Mouse (Mus musculus): Measurements from ENCODE around the gene Ctrc. TPM values are rescaled to one million over a fixed set of nuclear protein-coding genes. Genes with fewer than 3 reads are reported as not detected.

Ctrc gene
- polyA plus RNA-seq, 1 experiment from 2014 or later: 0.45 TPM

DNA sequence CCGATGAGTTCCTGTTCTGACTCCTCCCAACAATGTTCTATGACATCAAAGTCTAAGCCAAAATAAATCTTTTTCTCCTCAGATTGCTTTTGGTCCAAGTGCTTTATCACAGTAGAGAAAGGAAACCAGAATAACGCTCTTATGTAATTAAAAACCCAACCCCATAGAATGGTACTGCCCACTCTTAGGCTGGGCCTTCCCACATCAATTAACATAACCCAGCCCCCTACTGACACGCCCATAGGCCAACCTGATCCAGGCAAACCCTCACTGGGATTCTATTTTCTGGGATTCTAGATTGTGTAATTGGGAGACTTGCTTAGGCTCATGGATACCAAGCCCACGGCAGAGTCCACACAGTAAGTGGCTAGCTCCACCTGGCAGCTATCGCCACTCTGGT is 18.8 kb upstream of the Ctrc start:
- Histone ChIP-seq H3K9ac (no peak overlapping the region), H3K36me3 (peaks cover 12% of the 10 kb centered on the region; the same call in 1 of the 2 replicates), H3K4me2 (replicated peaks) (no peak overlapping the region), H3K27me3 (replicated peaks) (no peaks in the 10 kb centered on the region), H3K27ac (no peak overlapping the region), H3K9me3 (no peaks in the 10 kb centered on the region), H3K4me1 (replicated peaks) (peaks cover 55% of the 10 kb centered on the region), H3K4me3 (replicated peaks) (no peak overlapping the region)
- WGBS: 88% methylated on average over 5 of the region's 5 CpGs
- no peak for ATAC-seq

DNA sequence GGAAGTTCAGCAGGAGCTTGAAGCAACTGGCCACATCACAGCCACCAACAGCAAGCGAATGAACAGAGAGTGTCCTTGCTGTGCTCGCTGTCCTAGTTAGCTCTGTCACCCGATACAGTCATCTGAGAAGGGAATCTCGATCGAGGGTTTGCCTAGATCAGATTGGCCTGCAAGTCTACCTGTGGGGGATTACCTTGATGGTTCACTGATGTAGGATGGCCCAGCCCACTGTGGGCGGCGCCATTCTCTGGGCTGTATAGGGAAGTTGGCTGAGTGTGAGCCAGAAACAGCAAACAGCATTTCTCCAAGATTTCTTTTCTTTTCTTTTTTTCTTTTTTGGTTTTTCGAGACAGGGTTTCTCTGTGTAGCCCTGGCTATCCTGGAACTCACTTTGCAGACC is 18.3 kb upstream of the Ctrc start:
- Histone ChIP-seq H3K27ac (no peak overlapping the region), H3K9ac (no peak overlapping the region), H3K9me3 (no peaks in the 10 kb centered on the region), H3K4me1 (replicated peaks) (peaks cover 50% of the 10 kb centered on the region), H3K4me3 (replicated peaks) (no peak overlapping the region), H3K4me2 (replicated peaks) (no peak overlapping the region), H3K27me3 (replicated peaks) (no peaks in the 10 kb centered on the region), H3K36me3 (peaks cover 12% of the 10 kb centered on the region; the same call in 1 of the 2 replicates)
- WGBS: 96% methylated on average over 8 of the region's 8 CpGs
- no peak for ATAC-seq

DNA sequence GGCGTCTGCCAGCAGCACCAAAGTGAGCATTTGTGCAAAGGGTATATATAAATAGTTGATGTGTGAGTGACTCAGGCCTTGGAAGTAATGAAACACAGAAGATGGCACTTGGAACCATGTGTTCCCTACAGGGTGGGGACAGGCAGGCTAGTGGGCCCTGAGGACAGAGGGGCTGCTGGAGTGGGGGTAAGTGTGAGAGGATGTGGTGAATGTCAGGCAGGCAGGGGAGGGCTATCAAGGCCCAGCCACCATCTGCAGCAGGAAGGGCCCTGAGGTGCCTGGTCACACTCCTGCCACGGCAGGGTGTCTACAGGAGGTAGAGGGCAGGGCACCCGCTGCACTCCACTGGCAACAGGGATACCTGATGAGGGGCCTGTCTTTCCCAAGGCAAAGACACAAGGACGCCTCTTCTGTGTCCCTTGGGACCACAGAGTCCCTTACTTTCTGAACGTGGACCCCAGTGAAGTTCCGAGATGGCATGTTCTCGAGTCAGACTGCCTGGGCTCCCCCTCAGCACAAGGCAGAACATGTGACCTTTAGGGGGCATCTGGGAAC is 17.6 kb upstream of the Ctrc start:
- no peak overlapping the region for H3K9ac ChIP-seq
- no peak overlapping the region for H3K4me2 ChIP-seq (replicated peaks)
- no peak overlapping the region for H3K4me3 ChIP-seq (replicated peaks)
- no peak for ATAC-seq
- H3K27ac ChIP-seq: peak overlapping the region; percentile 20
- H3K4me1 ChIP-seq (replicated peaks): peaks cover 46% of the 10 kb centered on the region
- H3K36me3 ChIP-seq: peaks cover 13% of the 10 kb centered on the region; the same call in 1 of the 2 replicates
- WGBS: 76% methylated on average over 7 of the region's 7 CpGs
- no peaks in the 10 kb centered on the region for H3K9me3 ChIP-seq
- H3K27me3 ChIP-seq (replicated peaks): no peaks in the 10 kb centered on the region

DNA sequence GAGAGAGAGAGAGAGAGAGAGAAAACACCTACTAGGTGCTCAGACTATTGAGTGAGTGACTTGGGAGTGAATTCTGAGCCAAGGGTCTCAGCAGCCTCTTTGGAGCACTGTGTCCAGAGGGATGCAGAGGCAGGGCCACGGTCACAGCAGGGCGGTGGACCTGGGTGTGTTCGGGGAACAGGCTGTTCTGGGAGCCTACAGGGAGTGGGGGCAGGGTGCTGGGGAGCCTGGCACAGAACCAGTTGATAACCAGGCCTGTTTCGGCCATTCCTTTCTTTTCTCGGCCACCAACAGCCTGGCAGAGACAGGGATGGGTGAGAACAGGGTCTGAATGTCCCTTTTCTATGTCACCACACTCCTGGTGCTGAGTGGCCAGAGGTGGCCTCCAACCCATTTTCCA is 16.7 kb upstream of the Ctrc start:
- whole genome bisulfite sequencing: 86% methylated on average over 5 of the region's 5 CpGs
- Histone ChIP-seq H3K4me2 (replicated peaks) (no peak overlapping the region), H3K9me3 (no peaks in the 10 kb centered on the region), H3K4me3 (replicated peaks) (no peak overlapping the region), H3K27me3 (replicated peaks) (no peaks in the 10 kb centered on the region), H3K27ac (0 out of 2 replicates have a peak overlapping the region, but pooled peaks have one; percentile 22), H3K4me1 (replicated peaks) (peaks cover 46% of the 10 kb centered on the region), H3K9ac (no peak overlapping the region), H3K36me3 (peaks cover 16% of the 10 kb centered on the region; the same call in 1 of the 2 replicates)
- ATAC-seq: no peak

DNA sequence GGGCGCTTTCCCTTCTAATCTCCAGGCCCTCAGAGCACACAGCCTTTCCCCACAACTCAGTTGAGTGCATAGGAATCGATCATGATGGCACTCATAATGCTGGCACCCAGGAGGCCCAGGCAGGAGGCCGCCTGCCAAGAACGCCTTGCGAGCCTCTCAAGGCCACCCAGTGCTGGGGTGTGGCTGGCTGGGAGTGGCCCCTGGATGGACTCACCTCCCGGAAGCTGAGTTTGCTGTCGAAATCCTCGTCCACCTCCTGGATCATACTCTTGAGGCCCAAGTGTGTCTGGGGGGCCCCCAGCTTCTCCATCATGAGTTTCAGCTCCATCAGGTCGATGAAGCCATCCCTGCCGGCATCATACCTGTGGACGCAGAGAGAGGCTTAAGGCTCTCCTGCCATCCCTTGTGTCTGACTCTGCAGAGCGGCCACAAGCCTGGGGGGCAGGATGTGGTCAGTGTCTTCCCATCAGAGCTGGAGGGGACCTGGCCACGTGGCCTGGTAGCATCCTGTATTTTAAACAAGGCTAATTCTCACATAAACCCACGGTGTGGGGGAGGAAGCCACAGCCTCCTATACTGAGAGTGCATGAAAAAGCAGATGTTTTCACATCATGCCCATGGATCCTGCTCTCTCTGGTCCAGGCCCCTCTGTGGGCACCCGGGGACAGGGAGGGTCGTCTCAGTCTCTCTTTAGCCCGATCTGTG is 15.6 kb upstream of the Ctrc start:
- Histone ChIP-seq H3K4me1 (replicated peaks) (peaks cover 39% of the 10 kb centered on the region), H3K27ac (0 out of 2 replicates have a peak overlapping the region, but pooled peaks have one; percentile 9), H3K4me3 (replicated peaks) (no peak overlapping the region), H3K9ac (no peak overlapping the region), H3K36me3 (peaks cover 16% of the 10 kb centered on the region; the same call in 1 of the 2 replicates), H3K27me3 (replicated peaks) (no peaks in the 10 kb centered on the region), H3K9me3 (no peaks in the 10 kb centered on the region), H3K4me2 (replicated peaks) (no peak overlapping the region)
- 76% methylated on average over 17 of the region's 17 CpGs for whole genome bisulfite sequencing
- ATAC-seq: no peak

DNA sequence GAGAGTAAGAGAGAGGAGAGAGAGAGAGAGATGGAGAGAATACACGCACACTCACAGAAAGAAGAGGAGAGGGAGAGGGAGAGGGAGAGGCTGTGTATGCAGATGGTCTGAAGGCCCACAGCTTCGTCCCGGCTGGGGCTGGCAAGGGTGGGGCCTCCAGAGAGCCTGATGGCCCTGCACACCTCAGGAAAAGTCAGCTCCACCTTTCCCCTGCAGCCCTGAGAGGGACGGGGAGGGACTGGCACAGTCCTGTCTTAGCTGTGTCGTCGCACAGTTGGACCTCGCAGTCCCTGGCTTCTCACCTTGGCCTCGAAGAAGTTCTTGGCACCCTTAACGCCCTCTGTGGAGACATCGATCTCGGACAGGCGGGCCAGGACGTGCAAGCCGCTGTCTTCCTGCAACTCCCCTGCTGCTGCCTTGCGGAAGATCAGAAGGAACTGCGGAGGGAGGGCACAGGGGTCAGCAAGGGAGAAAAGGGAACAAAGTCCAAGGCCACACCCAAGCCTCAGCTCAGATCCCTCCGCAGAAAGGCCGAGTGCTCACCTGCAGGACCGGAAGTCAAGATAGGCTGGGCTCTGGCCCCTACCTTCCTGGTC is 14.2 kb upstream of the Ctrc start:
- 0 out of 2 replicates have a peak overlapping the region, but pooled peaks have one; percentile 1 for H3K4me2 ChIP-seq (replicated peaks)
- H3K36me3 ChIP-seq: peaks cover 13% of the 10 kb centered on the region; the same call in 1 of the 2 replicates
- peaks cover 30% of the 10 kb centered on the region for H3K4me1 ChIP-seq (replicated peaks)
- peak overlapping the region; percentile 19 for H3K27ac ChIP-seq
- no peak overlapping the region for H3K9ac ChIP-seq
- H3K27me3 ChIP-seq (replicated peaks): no peaks in the 10 kb centered on the region
- H3K9me3 ChIP-seq: no peaks in the 10 kb centered on the region
- ATAC-seq: peak; percentile 63
- H3K4me3 ChIP-seq (replicated peaks): no peak overlapping the region
- WGBS: 54% methylated on average over 19 of the region's 19 CpGs

DNA sequence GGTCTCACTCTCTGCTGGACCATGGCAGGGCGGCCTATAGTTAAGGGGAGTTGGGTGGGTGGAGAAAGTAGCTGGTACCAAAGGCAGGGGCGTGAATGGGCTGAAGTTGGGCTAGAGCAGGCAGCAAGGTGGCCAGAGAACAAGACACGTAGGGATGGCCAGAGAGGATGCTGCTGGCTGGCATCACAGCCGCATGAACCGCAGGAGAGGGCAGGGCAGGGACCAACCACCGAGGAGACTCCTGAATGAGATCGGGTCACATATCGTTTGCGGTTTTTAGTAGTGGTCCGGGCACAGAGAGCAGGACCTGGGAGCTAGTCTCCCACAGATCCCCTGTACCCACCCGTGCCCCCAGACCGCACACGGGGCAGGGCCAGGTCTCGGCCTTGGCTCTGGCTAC is 13.2 kb upstream of the Ctrc start:
- Histone ChIP-seq H3K27ac (no peak overlapping the region), H3K27me3 (replicated peaks) (no peaks in the 10 kb centered on the region), H3K4me1 (replicated peaks) (peaks cover 28% of the 10 kb centered on the region), H3K36me3 (peaks cover 13% of the 10 kb centered on the region; the same call in 1 of the 2 replicates), H3K4me3 (replicated peaks) (no peak overlapping the region), H3K9me3 (no peaks in the 10 kb centered on the region), H3K9ac (no peak overlapping the region), H3K4me2 (replicated peaks) (no peak overlapping the region)
- 94% methylated on average over 14 of the region's 14 CpGs for WGBS
- ATAC-seq: no peak

DNA sequence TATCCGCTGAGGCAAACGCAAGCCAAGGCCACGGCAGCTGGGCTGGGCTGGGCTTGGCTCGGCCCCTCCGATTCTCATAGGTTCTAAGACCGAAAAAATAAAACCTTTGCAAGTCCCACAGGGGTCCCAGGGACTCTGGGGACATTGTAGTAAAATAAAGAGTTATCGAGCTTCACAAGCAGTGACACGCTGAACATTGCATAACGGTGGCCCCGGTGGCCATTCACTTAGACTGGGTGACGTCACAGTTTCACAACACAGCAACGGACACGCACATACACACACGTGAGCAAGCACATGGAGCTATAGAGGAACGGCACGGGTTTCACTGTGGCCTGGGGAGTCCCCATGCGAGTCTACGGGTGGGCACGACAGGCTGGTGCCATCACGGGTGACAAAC is 12.3 kb upstream of the Ctrc start:
- no peak overlapping the region for H3K4me2 ChIP-seq (replicated peaks)
- no peaks in the 10 kb centered on the region for H3K27me3 ChIP-seq (replicated peaks)
- ATAC-seq: no peak
- H3K4me1 ChIP-seq (replicated peaks): peaks cover 22% of the 10 kb centered on the region
- H3K27ac ChIP-seq: 0 out of 2 replicates have a peak overlapping the region, but pooled peaks have one; percentile 13
- peaks cover 13% of the 10 kb centered on the region; the same call in 1 of the 2 replicates for H3K36me3 ChIP-seq
- WGBS: 65% methylated on average over 20 of the region's 20 CpGs
- H3K9ac ChIP-seq: no peak overlapping the region
- no peak overlapping the region for H3K4me3 ChIP-seq (replicated peaks)
- no peaks in the 10 kb centered on the region for H3K9me3 ChIP-seq

DNA sequence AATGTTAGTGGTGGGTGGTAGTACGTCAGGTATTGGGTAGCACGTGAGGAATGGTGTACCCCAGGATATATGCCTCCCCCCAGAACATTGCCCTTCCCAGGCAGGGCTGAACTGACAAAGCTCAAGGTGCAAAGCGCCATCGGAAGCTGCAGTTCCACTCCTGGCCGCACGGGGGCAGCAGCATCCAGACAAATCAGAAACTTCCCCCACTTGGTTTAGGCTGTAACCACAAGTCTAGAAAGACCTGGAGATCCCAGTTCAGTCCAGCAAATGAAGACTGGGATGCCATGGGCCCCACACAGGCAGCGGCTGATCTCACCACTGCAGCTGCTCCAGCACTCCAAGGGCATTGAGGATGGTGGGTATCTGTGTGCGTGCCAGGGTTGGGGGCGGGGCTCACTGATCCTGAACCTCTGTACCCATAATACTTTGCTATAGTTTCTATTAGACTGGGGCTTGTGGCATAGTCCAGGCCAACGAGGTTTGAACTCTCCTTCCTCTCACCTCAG is 11.3 kb upstream of the Ctrc start:
- Histone ChIP-seq H3K9me3 (no peaks in the 10 kb centered on the region), H3K4me3 (replicated peaks) (no peak overlapping the region), H3K27me3 (replicated peaks) (no peaks in the 10 kb centered on the region), H3K9ac (no peak overlapping the region), H3K36me3 (peaks cover 13% of the 10 kb centered on the region; the same call in 1 of the 2 replicates), H3K4me1 (replicated peaks) (peaks cover 15% of the 10 kb centered on the region; the same call in 1 of the 2 replicates), H3K27ac (peak overlapping the region; percentile 51; the same call in 1 of the 2 replicates), H3K4me2 (replicated peaks) (no peak overlapping the region)
- WGBS: 19% methylated on average over 10 of the region's 10 CpGs
- peak; percentile 61 for ATAC-seq

DNA sequence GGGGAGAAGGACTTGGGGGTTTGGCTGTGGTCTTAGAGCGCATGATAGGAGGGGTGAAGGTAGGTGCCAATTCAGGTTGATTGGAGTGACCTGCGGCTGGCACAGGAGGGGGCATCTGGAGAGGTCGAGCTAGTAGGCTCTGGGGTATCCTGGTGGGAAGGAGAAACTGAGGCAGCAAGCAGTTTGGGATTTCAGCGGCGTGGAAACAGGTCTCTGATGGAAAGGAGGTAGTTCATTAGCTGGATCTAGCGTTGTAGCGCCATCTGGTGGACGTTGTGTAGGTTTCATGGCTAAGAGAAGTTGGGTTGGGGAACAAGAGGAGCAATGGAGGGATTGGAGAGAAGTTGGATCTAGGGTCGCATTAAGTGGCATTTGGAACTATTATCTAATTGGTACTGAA is 7.3 kb upstream of the Ctrc start:
- H3K36me3 ChIP-seq: no peaks in the 10 kb centered on the region
- H3K4me1 ChIP-seq (replicated peaks): peaks cover 7% of the 10 kb centered on the region; the same call in 1 of the 2 replicates
- H3K4me3 ChIP-seq (replicated peaks): no peak overlapping the region
- H3K9me3 ChIP-seq: no peaks in the 10 kb centered on the region
- no peak for ATAC-seq
- H3K9ac ChIP-seq: no peak overlapping the region
- WGBS: 78% methylated on average over 9 of the region's 9 CpGs
- H3K27ac ChIP-seq: no peak overlapping the region
- no peaks in the 10 kb centered on the region for H3K27me3 ChIP-seq (replicated peaks)
- H3K4me2 ChIP-seq (replicated peaks): no peak overlapping the region

DNA sequence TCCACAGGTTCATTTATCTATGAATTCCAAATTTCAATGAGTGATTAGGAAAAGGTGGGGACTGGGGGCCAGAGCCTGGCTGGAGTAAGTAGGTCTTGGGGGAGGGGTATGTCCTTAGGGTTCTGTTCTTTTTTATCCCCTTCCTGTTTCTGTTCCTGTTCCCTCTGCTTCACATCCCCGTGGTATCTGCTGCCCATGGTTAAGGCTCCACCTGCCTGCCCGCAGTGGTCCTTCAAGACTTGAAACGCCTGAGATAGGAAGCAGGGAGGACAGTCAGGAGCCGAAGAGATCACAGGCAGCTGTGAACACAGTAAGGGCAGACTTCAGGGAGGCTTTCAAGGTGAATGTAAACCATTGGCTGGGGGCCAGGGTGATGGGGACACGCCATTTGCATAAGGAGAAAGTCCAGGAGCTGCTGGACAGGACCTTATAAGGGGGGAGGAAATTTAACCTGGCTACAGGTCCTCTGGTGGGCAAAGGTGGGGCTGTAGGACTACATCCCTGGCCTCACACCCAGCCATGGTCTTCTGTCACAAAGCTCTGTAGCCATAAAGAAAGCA is 11.5 kb downstream of the Ctrc start:
- no peak for ATAC-seq
- Histone ChIP-seq H3K36me3 (no peaks in the 10 kb centered on the region), H3K9ac (no peak overlapping the region), H3K4me1 (replicated peaks) (0 out of 2 replicates have a peak, but pooled peaks cover 3% of the 10 kb centered on the region), H3K27me3 (replicated peaks) (no peaks in the 10 kb centered on the region), H3K27ac (no peak overlapping the region), H3K9me3 (no peaks in the 10 kb centered on the region), H3K4me3 (replicated peaks) (no peak overlapping the region), H3K4me2 (replicated peaks) (no peak overlapping the region)
- 48% methylated on average over 5 of the region's 5 CpGs for WGBS

DNA sequence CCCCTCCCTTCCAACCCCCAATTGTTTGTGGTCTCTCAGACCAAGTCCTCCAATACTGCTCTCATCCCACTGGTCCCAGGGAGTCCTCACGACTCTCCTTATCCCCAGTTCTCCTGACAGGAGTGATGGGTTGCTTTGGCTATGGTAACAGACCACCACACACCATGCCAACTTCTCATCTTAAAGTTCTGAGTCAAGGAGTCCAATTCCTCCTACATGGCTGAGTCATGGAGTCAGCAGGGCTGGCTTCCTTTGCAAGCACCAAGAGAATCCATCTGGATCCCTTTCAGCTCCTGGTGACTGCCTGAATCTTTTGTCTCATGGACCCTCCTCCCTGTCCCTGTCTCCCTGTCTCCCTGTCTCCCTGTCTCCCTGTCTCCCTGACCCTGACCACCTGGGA is 12.2 kb downstream of the Ctrc start:
- Histone ChIP-seq H3K27me3 (replicated peaks) (no peaks in the 10 kb centered on the region), H3K4me2 (replicated peaks) (no peak overlapping the region), H3K27ac (no peak overlapping the region), H3K9me3 (no peaks in the 10 kb centered on the region), H3K4me1 (replicated peaks) (0 out of 2 replicates have a peak, but pooled peaks cover 3% of the 10 kb centered on the region), H3K4me3 (replicated peaks) (no peak overlapping the region), H3K36me3 (no peaks in the 10 kb centered on the region), H3K9ac (no peak overlapping the region)
- 32% methylated on average over 1 of the region's 1 CpGs for WGBS
- no peak for ATAC-seq
